ENCODE assay signal across 25 mouse cellular contexts in genomic region chr16:18795223-18795899, GRCm38 (mm10). TPM values are rescaled to one million over a fixed set of nuclear protein-coding genes. Genes with fewer than 3 reads are reported as not detected.
DNase-seq lines count a peak whose midpoint lies in the region; TF ChIP-seq lines count a peak whose summit lies in the region.
"Had no signal": no experiment of that assay in that cellular context is flagged by ENCODE, and none has a peak within 500 bp of the region (broad histone marks: within the 10 kb centered on the region; RNA-seq: fewer than 3 reads in every experiment).

No protein-coding gene starts in this region.

- no peak overlapping the region for H3K27ac ChIP-seq in testis, adult 2 months (ENCODE audit: control insufficient read depth, insufficient read depth, low read depth, low read length)
- no peak overlapping the region for H3K27ac ChIP-seq in heart, embryonic 10.5 days
- H3K27ac ChIP-seq: forebrain, embryonic 15.5 days; hindbrain, embryonic 13.5 days had no signal

- H3K9me3 ChIP-seq in heart, embryonic 10.5 days: no peaks in the 10 kb centered on the region
- H3K9me3 ChIP-seq: forebrain, embryonic 15.5 days; heart, embryonic 12.5 days; hindbrain, embryonic 13.5 days had no signal

- DNase-seq in layer of hippocampus, adult 18-20 months (ENCODE audit: low spot score in 2 of 2): peak; percentile 11 to 27
- no peak for DNase-seq in layer of hippocampus, postnatal 36 days
- no peak for DNase-seq in testis, postnatal 10 days (ENCODE audit: low spot score)
- peak; percentile 16 to 46 for DNase-seq in frontal cortex, postnatal 36 days (ENCODE audit: low spot score in 2 of 2)
- no peak for DNase-seq in kidney, postnatal 10 days
- no peak for DNase-seq in natural killer cell, adult 2 months (ENCODE audit: low spot score in 2 of 2)
- DNase-seq in heart, embryonic 10.5 days (ENCODE audit: low spot score): no peak
- DNase-seq: adrenal gland, adult 8-10 months; cerebellum, adult 9-10 months; kidney, adult 8-10 months; kidney, postnatal 25 days; lung, adult 2 months; thymus, postnatal 4 days had no signal

- peak overlapping the region; percentile 45 for H3K4me3 ChIP-seq in testis, adult 2 months (ENCODE audit: control insufficient read depth, low read depth, low read length)
- H3K4me3 ChIP-seq in heart, embryonic 10.5 days: no peak overlapping the region
- H3K4me3 ChIP-seq: erythroblast, embryonic 14.5 days; forebrain, embryonic 15.5 days; heart, embryonic 12.5 days; hindbrain, embryonic 13.5 days had no signal

- H3K27me3 ChIP-seq in testis, adult 2 months (ENCODE audit: control insufficient read depth, insufficient read depth, low read length): no peaks in the 10 kb centered on the region
- H3K27me3 ChIP-seq in heart, embryonic 10.5 days (ENCODE audit: insufficient read depth, poor library complexity, severe bottlenecking): no peaks in the 10 kb centered on the region
- H3K27me3 ChIP-seq: forebrain, embryonic 15.5 days; heart, embryonic 12.5 days; hindbrain, embryonic 13.5 days had no signal

- 90% methylated on average over 11 of the region's 11 CpGs for WGBS in heart, embryonic 10.5 days

- H3K36me3 ChIP-seq in testis, adult 2 months (ENCODE audit: control insufficient read depth, insufficient read depth, low read length): peaks cover under 1% of the 10 kb centered on the region
- peaks cover 94% of the 10 kb centered on the region for H3K36me3 ChIP-seq in heart, embryonic 10.5 days

- no peak for TF ChIP-seq CTCF in testis, adult 2 months (IDR thresholded peaks at IDR 0.05; ENCODE audit: control insufficient read depth, insufficient read depth, insufficient replicate concordance, low read depth, low read length)

- H3K4me1 ChIP-seq in testis, adult 2 months (ENCODE audit: control insufficient read depth, insufficient read depth, low read length): no peaks in the 10 kb centered on the region
- no peaks in the 10 kb centered on the region for H3K4me1 ChIP-seq in heart, embryonic 10.5 days
- H3K4me1 ChIP-seq: forebrain, embryonic 15.5 days; heart, embryonic 12.5 days; hindbrain, embryonic 13.5 days had no signal

- TF ChIP-seq POLR2A in testis, adult 2 months (IDR thresholded peaks at IDR 0.05; ENCODE audit: control insufficient read depth, low read depth, low read length): no peak

RNA-seq across cellular contexts. Expression of gene Ufd1, which starts 16.2 kb away (rescaled TPM):
- 10 to 100 TPM; 97.5 to 98.3 TPM for total RNA-seq in layer of hippocampus, adult 18-20 months (2021)
- 100 to 1,000 TPM in 1 of 2 experiments, 10 to 100 TPM in 1; 99.9 to 104 TPM for total RNA-seq in layer of hippocampus, postnatal 36 days (2021)
- 588 and 668 TPM in 2 replicates for polyA plus RNA-seq in testis, adult 2 months (2012; rRNA removed)
- 77.4 and 85.2 TPM in 2 replicates for polyA plus RNA-seq in heart, embryonic 10.5 days (2016; fragmentation: Nextera tagmentation; extraction: Ambion mirVana)

RNA-seq across cellular contexts. Expression of gene Cdc45, which starts 16.4 kb away (rescaled TPM):
- 1 to 10 TPM; 2.0 to 2.2 TPM for total RNA-seq in layer of hippocampus, adult 18-20 months (2021)
- 1 to 10 TPM; 2.5 to 3.2 TPM for total RNA-seq in layer of hippocampus, postnatal 36 days (2021)
- 35.9 and 40.7 TPM in 2 replicates for polyA plus RNA-seq in testis, adult 2 months (2012; rRNA removed)
- 50.8 and 58.4 TPM in 2 replicates for polyA plus RNA-seq in heart, embryonic 10.5 days (2016; fragmentation: Nextera tagmentation; extraction: Ambion mirVana)

RNA-seq across cellular contexts. Expression of gene Cldn5, which starts 18.7 kb away (rescaled TPM):
- 10 to 100 TPM; 33.2 to 44.5 TPM for total RNA-seq in layer of hippocampus, adult 18-20 months (2021)
- 10 to 100 TPM; 42.0 to 47.4 TPM for total RNA-seq in layer of hippocampus, postnatal 36 days (2021)
- polyA plus RNA-seq in testis, adult 2 months (2012; rRNA removed): 9.2 and 9.3 TPM in 2 replicates
- polyA plus RNA-seq in heart, embryonic 10.5 days (2016; fragmentation: Nextera tagmentation; extraction: Ambion mirVana): 3.2 and 18.4 TPM in 2 replicates
- total RNA-seq: common myeloid progenitor, adult 5-6 weeks; megakaryocyte-erythroid progenitor cell, adult 5-6 weeks had no signal

RNA-seq across cellular contexts. Expression of gene 2510002D24Rik, which starts 41.0 kb away (rescaled TPM):
- total RNA-seq in layer of hippocampus, adult 18-20 months (2021): 10 to 100 TPM; 24.7 to 27.8 TPM
- 10 to 100 TPM; 24.4 to 27.5 TPM for total RNA-seq in layer of hippocampus, postnatal 36 days (2021)
- polyA plus RNA-seq in testis, adult 2 months (2012; rRNA removed): 7.0 and 7.5 TPM in 2 replicates
- polyA plus RNA-seq in heart, embryonic 10.5 days (2016; fragmentation: Nextera tagmentation; extraction: Ambion mirVana): 41.3 and 47.4 TPM in 2 replicates

RNA-seq across cellular contexts. Expression of gene Gm28539, which starts 41.0 kb away (rescaled TPM):
- 1 to 10 TPM; 6.6 to 7.2 TPM for total RNA-seq in layer of hippocampus, adult 18-20 months (2021)
- 10 to 100 TPM in 1 of 2 experiments, 1 to 10 TPM in 1; 5.4 to 12.2 TPM for total RNA-seq in layer of hippocampus, postnatal 36 days (2021)
- polyA plus RNA-seq in testis, adult 2 months (2012; rRNA removed): not detected in 2 replicates
- polyA plus RNA-seq in heart, embryonic 10.5 days (2016; fragmentation: Nextera tagmentation; extraction: Ambion mirVana): not detected in 2 replicates
- total RNA-seq: common myeloid progenitor, adult 5-6 weeks; megakaryocyte-erythroid progenitor cell, adult 5-6 weeks; midbrain, postnatal 0 days had no signal
- polyA plus RNA-seq: embryonic facial prominence, embryonic 11.5 days; erythroblast, embryonic 14.5 days; forebrain, embryonic 15.5 days; heart, embryonic 12.5 days; hindbrain, embryonic 13.5 days; intestine, embryonic 14.5 days; limb, embryonic 11.5 days; neural tube, embryonic 11.5 days had no signal

Comparison
In these comparisons a context has a peak if more than half of its experiments do, and no peak if none do; other contexts are left out.
1. DNase-seq: peak in layer of hippocampus, adult 18-20 months (2 of 2) and frontal cortex, postnatal 36 days (2 of 2); none in layer of hippocampus, postnatal 36 days (0 of 2), testis, postnatal 10 days (single experiment), kidney, postnatal 10 days (single experiment), natural killer cell, adult 2 months (0 of 2) and heart, embryonic 10.5 days (single experiment).